Mouse (Mus musculus) spleen, adult 12 weeks (tissue): ENCODE data around the gene Gli3.

Experiments
- DNase-seq: peaks from one replicate; pipeline ENCODE4 v3.0.0; 2022; ENCODE audit warnings: low spot score

Gli3 gene

GRCm38 (mm10) chr13:15495820-15496219, 32.8 kb downstream of the Gli3 start:
- no peak for DNase-seq

GRCm38 (mm10) chr13:15498338-15498737, 35.3 kb downstream of the Gli3 start:
- no peak for DNase-seq

- DNase-seq: no peak
Measured at GRCm38 (mm10) chr13:15510925-15511324, 47.9 kb downstream of the Gli3 start.

GRCm38 (mm10) chr13:15513114-15513513, 50.1 kb downstream of the Gli3 start:
- DNase-seq: no peak

GRCm38 (mm10) chr13:15514082-15514481, 51.0 kb downstream of the Gli3 start:
- no peak for DNase-seq

- DNase-seq: no peak
Measured at GRCm38 (mm10) chr13:15517048-15517760, 54.2 kb downstream of the Gli3 start.

- no peak for DNase-seq
Measured at GRCm38 (mm10) chr13:15520353-15520752, 57.3 kb downstream of the Gli3 start.

GRCm38 (mm10) chr13:15522153-15522552, 59.1 kb downstream of the Gli3 start:
- no peak for DNase-seq

- no peak for DNase-seq
Measured at GRCm38 (mm10) chr13:15524208-15524607, 61.2 kb downstream of the Gli3 start.

- DNase-seq: no peak
Measured at GRCm38 (mm10) chr13:15526691-15527090, 63.7 kb downstream of the Gli3 start.

GRCm38 (mm10) chr13:15531568-15531967, 68.5 kb downstream of the Gli3 start:
- no peak for DNase-seq

GRCm38 (mm10) chr13:15537206-15537605, 74.2 kb downstream of the Gli3 start:
- no peak for DNase-seq

GRCm38 (mm10) chr13:15537611-15538010, 74.6 kb downstream of the Gli3 start:
- DNase-seq: no peak

GRCm38 (mm10) chr13:15538389-15538788, 75.4 kb downstream of the Gli3 start:
- DNase-seq: no peak

GRCm38 (mm10) chr13:15542053-15542452, 79.0 kb downstream of the Gli3 start:
- no peak for DNase-seq

GRCm38 (mm10) chr13:15543169-15543887, 80.3 kb downstream of the Gli3 start:
- no peak for DNase-seq

GRCm38 (mm10) chr13:15543888-15544640, 81.0 kb downstream of the Gli3 start:
- no peak for DNase-seq

- no peak for DNase-seq
Measured at GRCm38 (mm10) chr13:15545346-15545896, 82.4 kb downstream of the Gli3 start.

- DNase-seq: no peak
Measured at GRCm38 (mm10) chr13:15546258-15546657, 83.2 kb downstream of the Gli3 start.

GRCm38 (mm10) chr13:15549466-15549865, 86.4 kb downstream of the Gli3 start:
- no peak for DNase-seq

GRCm38 (mm10) chr13:15550027-15550602, 87.1 kb downstream of the Gli3 start:
- DNase-seq: no peak

GRCm38 (mm10) chr13:15550731-15551130, 87.7 kb downstream of the Gli3 start:
- DNase-seq: no peak
